Mouse (Mus musculus) lung, postnatal 25 days (tissue): ENCODE measurements around the gene Sfxn3.

Experiments
- DNase-seq: peaks from one replicate; pipeline ENCODE4 v3.0.0; 2022; ENCODE audit warnings: low spot score

Sfxn3 gene

DNA sequence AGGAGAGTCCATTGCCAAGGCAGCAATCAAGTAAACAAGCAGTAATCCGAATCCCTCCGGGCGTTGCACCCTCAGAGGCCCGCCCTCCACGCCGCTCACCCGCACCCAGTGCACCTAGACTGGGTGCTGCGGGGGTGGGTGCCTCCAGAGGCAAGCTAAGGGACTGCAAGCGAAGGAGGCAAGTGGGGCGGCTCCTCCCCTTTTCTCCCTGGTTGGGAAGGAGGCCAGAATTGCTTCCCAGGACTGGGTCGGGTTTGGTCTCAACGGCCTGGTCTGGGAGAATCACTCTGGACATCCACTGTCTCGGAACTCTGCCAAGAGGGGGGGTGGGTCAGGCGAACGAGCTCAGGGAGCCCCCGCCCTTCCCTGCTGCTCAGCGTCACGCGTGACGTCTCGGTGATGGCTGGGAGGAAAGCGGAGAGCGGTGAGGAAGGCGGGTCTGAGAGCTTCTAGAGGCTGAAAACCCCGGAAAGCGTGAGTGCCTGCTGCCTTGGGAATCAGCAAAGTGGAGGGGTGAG, at the start of gene Sfxn3:
Sfxn3 (plus strand) TSS at position 87 of the 518 bp plus-strand sequence.
- DNase-seq, result peak; percentile 95

- no peak for DNase-seq
Observed at GRCm38 (mm10) chr19:44997786-44998185, 49.5 kb upstream of the Sfxn3 start.

DNA sequence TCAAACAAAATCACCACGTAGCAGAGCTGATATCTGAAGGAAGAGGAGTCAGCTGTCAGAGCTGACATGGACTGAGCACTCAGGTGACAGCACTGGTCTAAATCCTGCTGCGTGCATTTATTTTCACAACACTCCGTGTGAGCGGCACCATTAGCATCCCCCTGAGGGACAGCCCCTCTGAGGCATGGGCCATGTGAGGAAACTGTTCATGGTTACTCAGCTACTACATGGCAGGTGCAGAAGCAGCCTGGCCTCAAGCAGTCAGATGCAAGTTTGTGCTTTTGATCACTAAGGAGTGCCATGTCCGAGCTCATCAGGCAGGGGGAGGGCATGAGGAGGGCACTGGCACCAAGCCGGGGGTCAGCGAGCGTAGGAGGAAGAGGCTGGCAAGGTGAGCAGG, 47.7 kb upstream of the Sfxn3 start:
- DNase-seq, result no peak

DNA sequence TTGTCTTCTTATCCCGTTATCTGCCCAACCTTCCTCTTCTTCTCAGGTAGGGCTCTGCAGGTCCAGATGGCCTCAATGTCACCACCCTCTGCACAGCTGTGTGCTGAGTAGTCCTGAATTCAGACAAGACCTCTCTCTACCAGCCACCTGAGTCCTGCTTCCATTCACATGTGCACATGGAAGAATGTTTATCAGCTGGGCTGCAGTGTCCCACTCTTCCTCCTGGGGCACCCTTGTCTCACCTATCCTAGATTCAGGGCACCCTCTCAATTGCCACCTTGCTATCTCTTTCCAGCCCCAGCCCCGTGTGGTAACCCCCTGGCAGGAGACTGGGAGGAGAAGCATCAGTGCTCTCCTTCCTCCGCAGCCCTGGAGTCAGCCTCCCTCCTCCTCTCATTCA, 45.0 kb upstream of the Sfxn3 start:
- DNase-seq, result no peak

GRCm38 (mm10) chr19:45003740-45004516, 43.4 kb upstream of the Sfxn3 start:
- no peak for DNase-seq

GRCm38 (mm10) chr19:45005444-45005843, 41.9 kb upstream of the Sfxn3 start, which contains the start of gene Twnk:
Gene Twnk (plus strand): TSS chr19:45005663.
- DNase-seq, result peak; percentile 69

DNA sequence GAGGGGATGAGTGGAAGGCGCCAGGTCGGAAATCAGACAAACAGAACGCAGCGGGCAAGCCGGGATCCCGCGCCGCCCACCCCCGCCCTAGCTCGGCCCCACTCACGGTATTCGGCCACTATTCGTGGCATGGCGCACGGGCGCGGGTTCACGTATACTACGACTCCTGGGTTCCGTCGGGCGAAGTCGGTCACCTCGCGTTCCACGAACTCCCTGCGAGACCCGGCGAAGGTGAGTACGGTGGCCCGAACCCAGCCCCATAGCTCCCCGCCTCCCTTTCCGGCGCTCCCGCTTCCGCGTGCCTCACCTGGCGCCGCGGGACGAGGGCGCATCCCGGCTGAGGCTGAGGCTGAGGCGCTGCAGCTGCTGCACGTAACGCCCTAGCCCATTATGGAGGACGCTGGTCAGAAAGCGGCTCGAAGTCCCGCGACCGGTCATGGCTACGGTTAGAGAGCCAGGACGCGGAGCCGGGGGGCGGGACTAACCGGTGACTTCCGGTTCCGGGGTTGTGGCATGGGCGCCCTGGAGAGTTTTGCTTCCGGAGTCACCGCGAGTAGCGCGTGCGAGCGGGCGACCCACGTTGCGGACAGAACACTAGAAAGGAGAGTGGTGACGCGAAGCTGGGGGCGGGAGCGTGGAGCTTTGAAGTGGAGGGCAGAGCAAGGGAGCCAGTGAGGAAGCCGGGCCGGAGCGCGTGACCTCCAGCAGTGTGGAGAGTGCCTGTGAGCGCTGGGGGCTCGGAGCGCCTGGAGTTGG, 41.2 kb upstream of the Sfxn3 start, which contains the start of gene Mrpl43:
Mrpl43 (minus strand) TSS at position 486 of the 756 bp plus-strand sequence.
- peak; percentile 97 for DNase-seq

GRCm38 (mm10) chr19:45007021-45007420, 40.3 kb upstream of the Sfxn3 start:
- no peak for DNase-seq

DNA sequence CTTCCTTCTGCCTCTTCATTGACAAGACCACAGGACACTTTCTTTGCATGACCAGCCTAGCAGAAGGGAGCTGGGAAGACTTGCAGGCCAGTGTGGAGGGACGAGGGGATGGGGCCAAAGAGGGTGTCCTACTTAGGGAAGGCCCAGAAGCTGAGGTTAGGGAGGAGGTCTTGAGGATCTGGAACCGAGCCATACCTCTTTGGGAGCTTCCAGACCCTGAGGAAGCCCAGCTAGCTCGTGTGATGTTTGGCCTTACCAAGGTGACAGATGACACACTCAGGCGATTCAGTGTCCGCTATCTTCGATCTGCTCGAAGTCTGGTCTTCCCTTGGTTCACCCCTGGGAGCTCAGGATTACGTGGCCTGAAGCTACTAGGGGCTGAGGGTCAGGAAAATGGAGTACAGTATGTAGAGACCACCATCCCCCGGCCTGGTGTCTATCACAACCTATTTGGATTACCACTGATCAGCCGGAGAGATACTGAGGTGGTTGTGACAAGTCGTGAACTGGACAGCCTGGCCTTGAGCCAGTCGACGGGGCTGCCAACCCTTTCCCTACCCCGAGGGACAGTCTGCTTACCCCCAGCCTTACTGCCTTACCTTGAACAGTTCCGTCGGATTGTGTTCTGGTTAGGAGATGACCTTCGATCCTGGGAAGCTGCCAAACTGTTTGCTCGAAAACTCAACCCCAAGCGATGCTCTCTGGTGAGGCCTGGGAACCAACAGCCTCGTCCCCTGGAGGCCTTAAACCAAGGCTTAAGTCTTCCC, 39.7 kb upstream of the Sfxn3 start:
- DNase-seq, result no peak

DNA sequence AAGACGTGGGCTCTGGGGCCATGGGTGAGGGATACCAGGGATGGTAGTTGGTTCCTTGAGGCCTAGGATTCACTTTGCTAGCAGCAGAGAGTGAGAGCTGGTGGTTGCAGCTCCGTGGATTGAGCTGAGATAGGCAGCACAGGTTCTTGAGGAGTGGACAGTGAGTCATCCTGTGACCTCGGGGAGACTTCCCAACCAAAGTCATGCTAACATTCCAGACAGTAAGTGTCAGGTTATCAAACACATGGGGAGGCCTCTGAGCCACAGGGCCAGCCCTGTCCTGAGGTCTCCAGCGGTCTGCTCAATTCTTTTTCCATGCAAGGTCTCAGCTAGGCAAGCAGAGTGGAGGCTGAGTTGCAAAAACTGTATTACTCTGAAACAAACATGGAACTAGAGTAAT, 36.7 kb upstream of the Sfxn3 start:
- no peak for DNase-seq

GRCm38 (mm10) chr19:45012219-45012618, 35.1 kb upstream of the Sfxn3 start:
- no peak for DNase-seq

DNA sequence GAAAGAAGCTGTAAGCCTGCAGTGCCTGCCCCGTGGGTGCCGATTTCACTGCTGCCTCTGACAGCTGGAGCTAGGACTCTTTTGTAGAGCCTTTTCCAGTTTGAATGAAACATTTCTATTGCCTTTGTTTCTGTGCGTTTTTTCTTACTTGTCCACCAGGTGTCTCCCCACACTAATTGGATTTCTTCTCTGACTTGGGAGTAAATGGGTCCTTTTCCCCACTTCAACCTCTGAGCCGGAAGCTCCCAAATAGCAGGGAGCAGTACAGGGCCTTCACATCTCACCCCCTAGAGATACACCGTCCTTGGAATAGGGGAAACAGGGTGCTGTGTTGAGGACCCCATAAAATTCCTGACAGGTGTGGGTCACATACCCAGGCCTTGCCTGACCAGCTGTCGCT, 34.7 kb upstream of the Sfxn3 start:
- peak; percentile 61 for DNase-seq

- DNase-seq, result no peak
Observed at GRCm38 (mm10) chr19:45013581-45014225, 33.6 kb upstream of the Sfxn3 start.

- peak; percentile 41 for DNase-seq
Observed at GRCm38 (mm10) chr19:45014335-45014971, 32.9 kb upstream of the Sfxn3 start, which contains the start of gene Lzts2. Gene Lzts2 (plus strand): TSS chr19:45014414.

- DNase-seq, result peak; percentile 63
Observed at GRCm38 (mm10) chr19:45014981-45015402, 32.3 kb upstream of the Sfxn3 start.

GRCm38 (mm10) chr19:45015518-45016281, 31.6 kb upstream of the Sfxn3 start:
- peak; percentile 65 for DNase-seq

GRCm38 (mm10) chr19:45016341-45017215, 30.7 kb upstream of the Sfxn3 start:
- DNase-seq, result peak; percentile 79

DNA sequence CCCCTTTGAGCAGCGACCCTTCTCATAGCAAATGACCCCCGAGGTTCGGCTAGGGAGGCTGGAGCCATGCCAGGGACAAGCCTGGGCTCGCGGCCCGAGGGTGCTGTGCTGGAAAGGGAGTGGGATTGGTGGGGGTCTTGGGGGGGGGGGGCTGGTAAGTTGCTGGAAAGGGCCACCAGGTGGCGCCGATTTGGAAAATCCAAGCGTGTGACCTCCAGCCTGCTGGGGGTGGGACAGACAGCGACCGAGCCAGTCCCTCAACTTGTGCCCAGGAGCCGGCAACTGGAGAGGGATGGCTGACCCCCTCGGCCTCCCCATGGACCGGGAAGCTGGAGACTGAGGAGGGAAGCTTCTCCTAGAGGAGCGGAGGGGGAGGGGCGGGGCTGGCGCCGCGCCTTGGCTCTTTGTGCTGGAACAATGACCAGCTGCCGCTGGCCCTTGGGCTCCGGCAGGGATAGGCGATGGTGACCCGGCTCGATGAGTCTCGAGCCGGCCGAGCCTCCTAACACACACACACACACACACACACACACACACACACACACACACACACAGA, 30.0 kb upstream of the Sfxn3 start:
- peak; percentile 79 for DNase-seq

DNA sequence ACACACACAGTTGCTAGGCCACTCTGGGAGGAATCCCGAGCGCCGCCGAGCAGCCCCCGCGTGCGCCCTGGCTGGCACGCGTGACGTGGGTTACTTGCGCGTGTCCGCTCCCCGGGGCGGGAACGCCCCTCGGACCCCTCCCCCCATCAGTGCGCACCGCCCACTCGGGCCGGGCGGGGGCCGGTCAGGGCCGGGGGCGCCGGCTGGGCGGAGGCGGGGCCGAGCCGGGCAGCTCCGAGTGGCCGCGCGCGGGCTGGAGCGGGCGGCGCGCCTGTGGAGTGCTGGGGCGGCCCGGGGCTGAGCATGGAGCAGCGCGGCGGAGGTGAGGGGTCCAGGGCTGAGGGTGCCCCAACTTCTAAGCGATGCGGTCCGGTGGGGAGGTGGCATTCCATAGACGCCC, 29.4 kb upstream of the Sfxn3 start:
- DNase-seq, result peak; percentile 86
